In the genomic region with DNA sequence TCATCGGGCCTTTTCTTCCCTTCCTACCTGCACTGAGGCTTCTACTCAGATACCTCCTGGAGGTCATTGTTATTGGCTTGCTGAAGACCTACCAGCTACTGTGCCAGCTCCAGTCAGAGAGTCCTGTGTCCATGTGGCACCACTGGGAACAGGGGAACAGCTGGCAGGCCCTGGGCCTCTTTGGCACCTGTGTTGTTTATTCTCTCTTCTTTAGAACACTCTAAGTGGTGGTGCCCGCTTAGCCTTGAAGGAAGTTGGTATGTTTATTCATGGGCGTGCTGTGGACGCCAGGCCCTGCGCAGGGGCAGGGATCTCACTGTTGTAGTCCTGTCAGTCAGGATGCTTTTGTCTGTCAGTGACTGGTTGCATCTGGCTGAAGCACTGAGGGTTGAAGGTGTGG, we compare ENCODE assay signal across 20 mouse cellular contexts.
"Had no signal": no experiment of that assay in that cellular context is flagged by ENCODE, and none has a peak within 500 bp of the region (broad histone marks: within the 10 kb centered on the region; RNA-seq: fewer than 3 reads in every experiment).

No protein-coding gene starts in this region.

- H3K9me3 ChIP-seq: intestine, embryonic 15.5 days; kidney, embryonic 15.5 days; limb, embryonic 10.5 days; limb, embryonic 13.5 days; midbrain, embryonic 12.5 days; midbrain, embryonic 15.5 days; neural tube, embryonic 13.5 days had no signal

- H3K27ac ChIP-seq: intestine, embryonic 15.5 days; kidney, embryonic 15.5 days; limb, embryonic 10.5 days; limb, embryonic 13.5 days; liver, embryonic 14.5 days; macrophage; midbrain, embryonic 12.5 days; midbrain, embryonic 15.5 days; neural tube, embryonic 13.5 days had no signal

- DNase-seq: kidney, adult 11 months; kidney, adult 8-10 months; kidney, postnatal 10 days; kidney, postnatal 36 days; liver; liver, postnatal 0 days; right cerebral cortex, postnatal 25 days; spleen, adult 18-20 months; thymus, adult 18-20 months; thymus, postnatal 36 days had no signal

- H3K27me3 ChIP-seq: intestine, embryonic 15.5 days; kidney, embryonic 15.5 days; limb, embryonic 13.5 days; midbrain, embryonic 12.5 days; midbrain, embryonic 15.5 days; neural tube, embryonic 13.5 days had no signal

- H3K4me2 ChIP-seq: intestine, embryonic 15.5 days; kidney, embryonic 15.5 days; limb, embryonic 13.5 days; midbrain, embryonic 12.5 days; midbrain, embryonic 15.5 days; neural tube, embryonic 13.5 days had no signal

- H3K36me3 ChIP-seq: intestine, embryonic 15.5 days; kidney, embryonic 15.5 days; limb, embryonic 13.5 days; midbrain, embryonic 12.5 days; midbrain, embryonic 15.5 days; neural tube, embryonic 13.5 days had no signal

- H3K4me1 ChIP-seq: intestine, embryonic 15.5 days; kidney, embryonic 15.5 days; limb, embryonic 10.5 days; limb, embryonic 13.5 days; midbrain, embryonic 12.5 days; midbrain, embryonic 15.5 days; neural tube, embryonic 13.5 days had no signal

- ATAC-seq: intestine, embryonic 15.5 days; liver, postnatal 0 days; midbrain, embryonic 15.5 days had no signal

- H3K4me3 ChIP-seq: intestine, embryonic 15.5 days; kidney, embryonic 15.5 days; limb, embryonic 10.5 days; limb, embryonic 13.5 days; midbrain, embryonic 12.5 days; midbrain, embryonic 15.5 days; myocyte; neural tube, embryonic 13.5 days had no signal

- H3K9ac ChIP-seq: intestine, embryonic 15.5 days; kidney, embryonic 15.5 days; limb, embryonic 13.5 days; liver, embryonic 14.5 days; liver, postnatal 0 days; midbrain, embryonic 12.5 days; midbrain, embryonic 15.5 days; neural tube, embryonic 13.5 days had no signal
